Mouse (Mus musculus): ENCODE results near the gene Xpc.

The Xpc gene

DNA sequence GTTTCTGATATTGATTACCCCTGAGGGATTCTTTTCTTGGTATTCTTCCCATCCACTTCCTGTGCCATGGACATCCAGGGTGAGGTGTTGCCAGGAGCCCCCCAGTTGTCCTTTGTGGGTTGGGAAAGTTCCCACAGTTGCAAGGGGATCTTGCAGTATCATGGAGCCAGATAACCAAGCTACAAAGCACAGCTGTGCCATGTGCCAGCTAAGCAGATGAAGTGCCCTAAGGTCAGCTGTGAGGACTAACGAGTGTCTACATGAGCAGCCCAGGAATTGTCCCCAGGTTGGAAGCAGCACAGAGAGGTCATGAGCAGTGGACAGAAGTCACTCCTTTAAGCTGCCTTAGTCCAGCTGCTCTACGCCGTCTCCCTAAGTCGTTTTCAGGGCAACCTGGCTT, 9.9 kb upstream of the Xpc start:
- no peak for DNase-seq (ENCODE audit: low read depth, low spot score)

DNA sequence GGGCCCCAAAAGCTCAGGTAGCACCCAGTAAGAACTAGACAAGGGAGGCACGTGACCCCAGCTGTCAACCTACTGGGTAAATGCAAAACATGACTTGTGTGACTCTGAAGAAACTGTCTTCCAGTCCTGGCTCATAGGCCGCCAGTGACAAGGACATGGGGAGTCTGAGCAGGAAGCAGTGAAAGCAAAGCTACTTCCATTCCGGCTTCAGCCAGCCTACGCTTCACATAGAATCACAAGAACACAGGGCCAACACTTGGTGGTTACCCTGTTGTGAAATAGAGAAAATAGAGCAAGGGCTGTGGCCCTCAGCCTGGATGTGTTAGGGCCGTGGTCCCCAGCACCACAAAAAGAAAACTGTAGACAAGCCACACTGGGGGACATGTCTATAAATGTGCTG, 7.1 kb upstream of the Xpc start:
- DNase-seq (ENCODE audit: low read depth, low spot score) = no peak

DNA sequence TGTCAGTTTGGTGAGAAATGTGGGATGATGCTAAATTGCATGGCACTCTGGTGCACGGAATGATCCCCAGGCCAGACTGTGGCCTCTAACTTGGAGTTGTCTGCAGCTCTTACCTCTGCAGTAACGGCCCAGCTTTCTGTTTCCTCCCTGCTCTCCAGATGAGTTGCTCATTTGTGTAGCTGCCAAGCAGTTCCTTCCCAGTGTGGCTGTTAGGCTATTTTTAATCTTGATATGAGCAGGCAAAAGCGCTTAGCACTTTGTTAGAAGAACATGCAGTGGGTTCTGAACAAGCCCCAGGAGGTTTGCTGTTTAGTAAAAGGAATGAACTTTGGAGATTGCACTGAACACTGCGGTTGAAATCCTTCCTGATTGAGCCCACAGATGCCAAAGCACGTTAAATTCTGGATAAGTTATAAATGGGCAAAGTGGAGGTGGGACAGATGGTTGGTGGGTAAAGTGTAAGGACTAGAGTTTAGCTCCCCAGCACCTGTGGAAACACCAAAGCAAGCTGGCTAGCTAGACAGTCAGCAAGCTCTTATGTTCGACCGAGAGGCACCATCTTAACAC, 2.8 kb upstream of the Xpc start:
- DNase-seq (ENCODE audit: low read depth, low spot score) = no peak

DNA sequence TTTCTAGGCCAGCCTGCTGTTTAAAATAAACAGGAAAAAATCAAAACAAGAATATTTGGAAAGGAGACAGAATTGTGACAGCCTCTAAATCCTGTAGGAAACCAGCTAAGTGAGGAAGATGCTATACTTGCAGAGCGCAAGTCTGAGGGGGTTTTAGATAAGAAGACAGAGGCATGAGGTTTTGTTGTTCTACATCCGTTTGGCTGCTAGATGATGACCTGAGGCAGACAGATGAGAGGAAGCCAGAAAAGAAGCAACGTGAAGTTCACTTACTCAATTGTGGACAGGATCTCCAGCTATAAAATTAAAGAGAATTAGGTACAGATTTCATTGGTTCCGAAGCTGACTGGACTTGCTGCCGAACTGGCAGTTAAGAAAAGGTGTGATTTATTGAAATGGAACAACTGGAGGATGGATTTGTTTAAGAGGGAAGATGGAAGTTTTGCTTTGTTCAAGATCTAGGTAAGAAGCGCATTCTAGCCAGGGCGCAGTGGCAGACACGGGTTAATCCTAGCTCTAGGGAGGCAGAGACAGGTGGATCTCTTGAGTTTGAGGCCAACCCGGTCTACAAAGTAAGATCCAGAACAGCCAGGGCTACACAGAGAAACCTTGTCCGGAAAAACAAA, 838 bp downstream of the Xpc start:
- DNase-seq (ENCODE audit: low read depth, low spot score) = no peak

- DNase-seq (ENCODE audit: low read depth, low spot score) = no peak
Measured at GRCm38 (mm10) chr6:91514135-91514534, 1.6 kb downstream of the Xpc start.

GRCm38 (mm10) chr6:91510211-91510610, 5.5 kb downstream of the Xpc start:
- peak; percentile 34 for DNase-seq (ENCODE audit: low read depth, low spot score)

DNA sequence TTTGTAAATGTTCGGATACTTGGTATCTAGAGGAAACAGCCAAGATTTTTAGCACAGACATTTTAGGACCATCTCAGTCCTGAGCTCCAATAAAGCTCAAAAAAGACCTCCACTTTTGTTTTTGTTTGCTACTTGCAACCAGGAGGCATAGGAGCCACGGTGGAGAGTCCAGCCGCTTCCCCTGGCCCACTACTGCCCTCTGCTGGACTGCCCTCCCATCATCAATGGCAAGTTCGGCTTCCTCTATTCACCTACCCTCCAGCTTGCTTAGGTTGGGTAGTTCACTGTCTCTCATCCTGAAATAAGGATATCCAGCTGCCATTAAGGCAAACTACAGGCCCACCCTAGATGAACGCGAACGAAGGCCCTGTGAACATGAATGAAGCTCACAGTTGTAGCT, 6.4 kb downstream of the Xpc start:
- peak; percentile 64 for DNase-seq (ENCODE audit: low read depth, low spot score)

DNA sequence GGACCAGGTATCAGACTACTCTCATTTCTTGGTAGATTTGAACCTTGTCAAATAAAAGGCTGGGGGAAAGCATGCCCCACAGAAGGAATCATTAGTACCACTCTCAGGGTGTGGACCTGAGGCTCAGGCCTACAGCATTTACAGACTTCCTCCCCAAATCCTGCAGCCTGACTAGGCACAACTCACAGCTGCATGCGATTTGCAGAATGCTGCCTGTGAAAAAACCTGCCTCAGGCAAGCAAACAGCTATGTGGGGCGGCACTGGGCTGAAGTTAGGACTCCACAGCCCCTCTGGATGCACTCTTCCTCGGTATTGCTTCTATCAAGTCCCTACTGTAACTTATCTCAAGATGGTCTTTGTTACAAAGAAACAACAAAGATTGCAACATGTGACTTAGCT, 7.6 kb downstream of the Xpc start:
- DNase-seq (ENCODE audit: low read depth, low spot score) = no peak

- no peak for DNase-seq (ENCODE audit: low read depth, low spot score)
Measured at GRCm38 (mm10) chr6:91506036-91506435, 9.7 kb downstream of the Xpc start.

- DNase-seq (ENCODE audit: low read depth, low spot score) = no peak
Measured at GRCm38 (mm10) chr6:91503302-91503701, 12.4 kb downstream of the Xpc start.

DNA sequence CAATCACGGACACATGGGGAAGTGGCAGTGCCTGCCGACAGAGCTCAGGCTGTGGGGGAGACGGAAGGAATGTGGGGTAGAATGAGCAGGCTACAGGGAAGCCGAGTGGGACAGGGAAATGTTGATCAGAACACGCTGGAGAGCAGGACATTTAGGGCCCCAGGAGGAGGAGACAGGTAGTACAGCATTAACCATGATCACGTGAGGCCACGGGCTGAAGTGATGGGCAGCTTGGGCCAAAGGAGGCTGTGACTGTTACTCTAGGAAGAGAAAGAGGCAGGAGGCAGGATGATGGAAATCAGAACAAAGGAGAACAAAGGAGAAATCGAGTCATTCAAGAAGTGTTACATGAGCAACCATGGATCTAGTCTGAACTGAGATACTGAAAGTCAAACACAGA, 21.2 kb downstream of the Xpc start:
- no peak for DNase-seq (ENCODE audit: low read depth, low spot score)

- no peak for DNase-seq (ENCODE audit: low read depth, low spot score)
Measured at GRCm38 (mm10) chr6:91493053-91493452, 22.6 kb downstream of the Xpc start.

GRCm38 (mm10) chr6:91491004-91491403, 24.7 kb downstream of the Xpc start:
- DNase-seq (ENCODE audit: low read depth, low spot score) = no peak

DNA sequence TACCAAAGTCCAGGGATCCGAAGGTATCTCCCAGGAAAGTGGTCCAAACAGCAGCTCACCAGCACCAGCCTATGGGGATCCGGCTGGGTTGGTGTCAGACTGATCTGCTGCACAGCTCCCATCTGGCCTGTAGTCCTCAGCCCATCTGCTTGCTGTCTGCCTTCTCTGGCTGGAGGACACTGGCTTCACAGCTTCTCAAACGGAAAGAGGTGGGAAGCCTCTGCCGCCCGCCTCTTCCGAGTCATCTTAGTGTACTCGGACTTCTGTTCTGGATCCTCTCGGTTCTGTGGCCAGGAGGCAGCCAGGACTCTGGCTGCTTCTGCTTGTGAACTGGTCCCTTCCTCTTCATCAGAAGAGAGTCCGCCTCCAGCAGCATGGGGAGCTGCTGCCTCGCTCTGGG, 25.8 kb downstream of the Xpc start:
- no peak for DNase-seq (ENCODE audit: low read depth, low spot score)

DNA sequence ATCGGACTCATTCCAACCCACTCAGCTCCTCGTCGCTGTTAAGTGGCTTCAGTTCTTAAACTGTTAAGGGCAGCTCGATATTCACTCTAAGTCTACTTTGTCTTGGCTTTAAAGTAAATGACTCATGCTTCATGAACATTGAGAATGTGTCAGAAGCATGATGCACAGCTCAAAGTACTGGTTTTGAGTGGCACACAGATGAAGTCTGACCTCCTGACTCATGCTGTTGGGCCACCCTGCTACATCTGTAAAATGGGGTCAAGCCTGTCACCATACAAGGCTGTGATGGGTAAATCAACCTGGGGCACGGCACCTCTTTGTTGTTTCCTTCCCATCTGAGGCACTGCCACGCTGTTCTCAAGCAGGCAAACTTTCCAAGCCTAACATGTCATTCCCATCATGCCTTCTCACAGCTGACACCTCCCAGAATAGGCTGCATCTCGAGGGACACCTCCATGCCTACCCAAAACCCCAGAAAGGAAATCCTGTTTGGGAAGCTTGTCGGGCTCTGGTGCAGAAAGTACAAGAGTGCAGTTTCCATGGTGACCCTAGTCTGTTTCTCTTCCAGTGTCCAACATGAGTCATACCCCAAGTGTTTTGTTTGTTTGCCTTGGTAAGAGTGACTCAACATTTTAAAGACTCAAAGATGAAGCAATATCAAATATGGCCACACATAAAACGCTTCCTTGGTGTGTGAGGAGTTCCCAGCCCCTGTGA, 27.0 kb downstream of the Xpc start:
- DNase-seq (ENCODE audit: low read depth, low spot score) = no peak

DNA sequence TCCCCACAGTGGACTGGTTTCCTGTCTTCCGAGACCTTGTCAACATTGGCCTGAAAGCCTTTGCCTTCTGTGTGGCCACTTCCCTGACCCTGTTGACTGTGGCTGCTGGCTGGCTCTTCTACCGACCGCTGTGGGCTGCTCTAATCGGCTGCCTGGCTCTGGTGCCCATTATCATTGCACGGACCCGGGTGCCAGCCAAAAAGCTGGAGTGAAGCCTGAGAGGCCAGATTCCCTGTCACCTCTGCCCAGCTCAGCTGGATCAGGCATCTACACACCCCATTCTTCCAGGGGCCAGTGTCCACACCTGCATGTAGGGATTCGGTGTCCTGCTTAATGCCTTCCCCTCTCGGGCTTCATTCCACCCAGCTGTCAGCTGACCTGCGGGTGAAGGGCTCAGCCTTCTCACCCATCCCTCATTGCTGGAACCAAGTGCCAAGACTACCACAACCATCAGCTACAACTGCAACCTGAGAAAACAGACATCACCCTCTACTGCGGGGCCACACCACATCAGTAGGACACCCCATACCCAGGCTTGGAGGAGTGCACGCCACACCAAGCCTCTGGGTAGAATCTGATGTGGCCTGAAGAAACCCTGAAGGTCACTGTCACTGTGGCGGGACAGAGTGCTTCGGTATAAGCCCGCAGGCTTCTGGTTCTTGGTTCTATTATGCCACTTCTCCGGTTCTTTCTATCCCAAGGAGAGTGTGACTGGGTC, 28.8 kb downstream of the Xpc start:
- no peak for DNase-seq (ENCODE audit: low read depth, low spot score)

- DNase-seq (ENCODE audit: low read depth, low spot score) = no peak
Measured at GRCm38 (mm10) chr6:91483371-91483770, 32.3 kb downstream of the Xpc start.

DNA sequence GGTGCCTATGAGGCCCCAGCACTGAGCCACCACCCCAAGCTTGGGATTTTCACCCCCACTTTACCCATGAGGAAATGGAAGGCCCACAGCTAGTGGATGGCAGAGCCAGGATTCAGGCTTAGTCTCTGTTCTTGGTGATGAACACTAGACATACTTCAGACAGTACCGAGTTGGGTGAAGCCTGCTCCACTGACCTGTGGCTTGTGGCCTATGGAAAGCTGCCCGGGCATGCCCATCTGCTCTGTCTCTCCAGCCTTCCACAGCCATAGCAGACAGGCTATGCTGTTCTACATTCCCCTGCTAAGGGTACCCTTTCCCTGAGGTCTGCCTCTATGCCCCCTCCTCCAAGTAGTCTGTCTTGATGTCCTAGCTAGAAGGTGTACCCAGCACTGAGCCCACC, 39.1 kb downstream of the Xpc start:
- DNase-seq (ENCODE audit: low read depth, low spot score) = peak; percentile 33

DNA sequence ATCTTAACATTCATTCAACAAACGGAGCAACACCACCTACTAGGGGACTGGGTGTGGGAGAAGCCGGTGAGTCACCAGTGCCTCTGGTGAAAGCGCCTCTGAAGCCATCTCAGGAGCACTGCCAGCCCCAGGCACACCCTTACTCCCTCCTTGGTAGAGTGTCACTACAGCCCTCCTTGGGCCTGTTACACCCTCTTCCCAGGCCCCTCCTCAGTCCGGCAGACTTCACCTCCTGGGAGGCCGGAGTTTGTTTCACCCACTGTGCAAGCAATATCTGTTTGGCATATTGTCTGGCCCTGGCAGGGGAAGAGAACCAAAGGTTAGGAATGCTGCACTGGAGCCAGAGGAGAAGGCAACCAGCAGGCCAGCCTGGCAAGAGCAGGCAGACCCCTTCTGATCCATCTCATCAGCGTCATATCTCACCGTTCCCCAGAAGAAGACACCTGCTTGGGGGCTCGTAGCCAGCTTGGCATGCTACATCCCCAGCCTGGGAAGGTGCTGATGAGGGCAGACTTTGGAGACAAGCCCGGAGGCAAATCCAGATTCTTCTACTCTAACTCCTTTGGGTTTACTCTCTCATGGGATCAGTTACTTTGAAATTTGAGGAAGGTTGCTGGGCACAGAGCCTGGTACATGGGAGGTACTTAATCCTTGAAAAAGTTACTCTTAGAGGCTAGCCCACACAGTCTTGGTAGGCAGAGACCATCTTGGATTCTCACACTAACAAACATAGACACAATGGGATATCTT, 41.1 kb downstream of the Xpc start:
- DNase-seq (ENCODE audit: low read depth, low spot score) = peak; percentile 22

DNA sequence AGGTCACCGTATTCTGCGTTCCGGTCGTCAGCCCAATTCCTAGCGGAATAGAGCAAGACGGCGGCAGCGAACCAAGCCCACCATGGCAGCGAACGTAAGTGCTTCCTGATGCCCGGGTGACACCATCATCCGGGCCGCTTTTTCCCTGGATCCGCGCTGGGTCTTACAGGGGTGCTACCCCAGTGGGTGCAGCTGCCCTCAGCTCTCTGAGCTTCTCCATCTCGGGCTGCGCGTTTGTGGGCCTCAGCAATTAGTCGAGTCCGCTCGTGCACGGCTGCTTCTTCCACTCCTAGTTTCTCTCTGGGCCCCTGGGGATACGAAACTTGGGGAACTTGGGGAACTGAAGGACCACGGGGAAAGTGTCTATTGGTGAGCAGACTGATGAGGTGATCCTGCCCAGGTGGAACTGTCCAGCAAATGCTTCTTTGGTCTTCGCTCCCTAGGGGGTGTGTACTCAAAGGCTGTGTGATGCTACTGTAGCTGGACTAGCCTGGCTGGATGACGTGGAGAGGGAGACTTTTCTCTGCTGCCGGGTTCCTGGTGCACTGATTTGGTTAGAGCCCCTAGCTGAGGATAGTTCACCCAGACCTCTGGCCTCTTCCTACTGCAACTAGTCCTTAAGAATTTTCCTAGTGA, 41.8 kb downstream of the Xpc start:
- peak; percentile 56 for DNase-seq (ENCODE audit: low read depth, low spot score)
